Mouse (Mus musculus) B cell, adult 2 months (primary cell): ENCODE measurements at regions not wholly inside any gene's neighbourhood (a gene's known extent, or its start where the extent isn't known, plus 50 kb on each side); places are given as distances from the start of the nearest gene placed in this dataset.
"Not testable (repeated sequence)": the region's sequence is repeated elsewhere in the genome, so short reads cannot be mapped to it uniquely, and the experiment has no call there.

Experiments used
- DNase-seq, 2 experiments: peaks; one replicate each; pipeline ENCODE4 v3.0.0; 2022

- DNase-seq = no peak
These were observed 358.5 kb upstream of the Pfkp start for GRCm38 (mm10) chr13:7007091-7007490.

GRCm38 (mm10) chr13:6998508-6999278 lies 350.1 kb upstream of the Pfkp start:
- DNase-seq = not testable (repeated sequence)

GRCm38 (mm10) chr13:6998094-6998493 lies 349.5 kb upstream of the Pfkp start:
- DNase-seq = no peak

- no peak for DNase-seq
These were observed 343.9 kb upstream of the Pfkp start for GRCm38 (mm10) chr13:6992323-6992994.

- no peak for DNase-seq
These were observed 343.1 kb upstream of the Pfkp start for GRCm38 (mm10) chr13:6991714-6992113.

GRCm38 (mm10) chr13:6985012-6985996 lies 336.7 kb upstream of the Pfkp start:
- no peak for DNase-seq

GRCm38 (mm10) chr13:6955713-6956112 lies 307.1 kb upstream of the Pfkp start:
- DNase-seq = no peak

GRCm38 (mm10) chr13:6924136-6924535 lies 275.6 kb upstream of the Pfkp start:
- DNase-seq = no peak

- DNase-seq = no peak
These were observed 273.8 kb upstream of the Pfkp start for GRCm38 (mm10) chr13:6922357-6922721.

GRCm38 (mm10) chr13:6921691-6922356 lies 273.2 kb upstream of the Pfkp start:
- no peak for DNase-seq

GRCm38 (mm10) chr13:6906000-6906399 lies 257.4 kb upstream of the Pfkp start:
- no peak for DNase-seq

GRCm38 (mm10) chr13:6901682-6902081 lies 253.1 kb upstream of the Pfkp start:
- no peak for DNase-seq

GRCm38 (mm10) chr13:6897666-6898065 lies 249.1 kb upstream of the Pfkp start:
- no peak for DNase-seq

- no peak for DNase-seq
These were observed 243.0 kb upstream of the Pfkp start for GRCm38 (mm10) chr13:6891458-6892076.

- DNase-seq = peak; percentile 68 to 77
These were observed 240.9 kb upstream of the Pfkp start for GRCm38 (mm10) chr13:6889446-6889845.

- peak in 1 of 2 experiments; percentile 3 for DNase-seq
These were observed 239.8 kb upstream of the Pfkp start for GRCm38 (mm10) chr13:6888381-6888780.

- no peak for DNase-seq
These were observed 228.7 kb upstream of the Pfkp start for GRCm38 (mm10) chr13:6877018-6877901.

- no peak for DNase-seq
These were observed 213.6 kb upstream of the Pfkp start for GRCm38 (mm10) chr13:6862186-6862585.

- DNase-seq = no peak
These were observed 211.0 kb upstream of the Pfkp start for GRCm38 (mm10) chr13:6859551-6859950.

- no peak for DNase-seq
These were observed 206.9 kb upstream of the Pfkp start for GRCm38 (mm10) chr13:6855199-6856148.
